ENCODE assay signal across 25 mouse cellular contexts in genomic region chr12:111898686-111899085, GRCm38 (mm10). TPM values are rescaled to one million over a fixed set of nuclear protein-coding genes. Genes with fewer than 3 reads are reported as not detected.
DNase-seq lines count a peak whose midpoint lies in the region; ATAC-seq and TF ChIP-seq lines count a peak whose summit lies in the region.
"Had no signal": no experiment of that assay in that cellular context is flagged by ENCODE, and none has a peak within 500 bp of the region (broad histone marks: within the 10 kb centered on the region; RNA-seq: fewer than 3 reads in every experiment).

No protein-coding gene starts in this region.

- H3K9me3 ChIP-seq in kidney, embryonic 16.5 days (ENCODE audit: low read length) = no peaks in the 10 kb centered on the region
- H3K9me3 ChIP-seq: embryonic facial prominence, embryonic 12.5 days; embryonic facial prominence, embryonic 15.5 days; forebrain, embryonic 12.5 days; hindbrain, embryonic 10.5 days; hindbrain, embryonic 13.5 days; intestine, embryonic 15.5 days had no signal

- intact Hi-C loops in heart, postnatal 14 days (cut with DNase I) = no loop called here

- peaks cover 19% of the 10 kb centered on the region; the same call in 1 of the 2 replicates for H3K4me1 ChIP-seq in kidney, adult 2 months (ENCODE audit: control insufficient read depth, insufficient read depth, low read length)
- peaks cover 17% of the 10 kb centered on the region for H3K4me1 ChIP-seq in kidney, embryonic 16.5 days (ENCODE audit: insufficient read depth, low read length)
- H3K4me1 ChIP-seq: embryonic facial prominence, embryonic 12.5 days had no signal

- DNase-seq in adrenal gland, postnatal 14 days = peak; percentile 29
- no peak for DNase-seq in adrenal gland, postnatal 25 days
- DNase-seq in heart, adult 11 months = peak; percentile 86
- no peak for DNase-seq in heart, postnatal 14 days
- peak; percentile 24 for DNase-seq in kidney, adult 2 months
- DNase-seq in layer of hippocampus, adult 2 months (ENCODE audit: low spot score in 2 of 2) = no peak
- no peak for DNase-seq in layer of hippocampus, postnatal 36 days
- DNase-seq: adrenal gland, adult 8-10 months; cerebellum, adult 11 months; cerebellum, adult 2 months; cerebellum, adult 9-11 months; cerebellum, postnatal 25 days; gastrocnemius, postnatal 25 days; heart, adult 2 months; heart, postnatal 36 days had no signal

- H3K36me3 ChIP-seq in kidney, adult 2 months (ENCODE audit: control insufficient read depth, insufficient read depth, low read length) = no peaks in the 10 kb centered on the region
- no peaks in the 10 kb centered on the region for H3K36me3 ChIP-seq in kidney, embryonic 16.5 days (ENCODE audit: insufficient read depth, low read length)
- H3K36me3 ChIP-seq: embryonic facial prominence, embryonic 12.5 days; embryonic facial prominence, embryonic 15.5 days; forebrain, embryonic 12.5 days; hindbrain, embryonic 10.5 days; hindbrain, embryonic 13.5 days; intestine, embryonic 15.5 days had no signal

- no peak overlapping the region for H3K4me2 ChIP-seq in kidney, embryonic 16.5 days (replicated peaks; ENCODE audit: low read depth, low read length)
- H3K4me2 ChIP-seq: embryonic facial prominence, embryonic 12.5 days; embryonic facial prominence, embryonic 15.5 days; forebrain, embryonic 12.5 days; hindbrain, embryonic 13.5 days; intestine, embryonic 15.5 days had no signal

- WGBS in kidney, adult 2 months = 50% methylated on average over 9 of the region's 9 CpGs
- 68% methylated on average over 9 of the region's 9 CpGs for WGBS in kidney, embryonic 16.5 days

- ATAC-seq in kidney, embryonic 16.5 days (ENCODE audit: low FRiP score, low TSS enrichment) = no peak
- ATAC-seq: activated CD4-positive, CD25-positive, alpha-beta regulatory T cell, adult 4 months; forebrain, embryonic 16.5 days; hindbrain, embryonic 16.5 days; intestine, embryonic 15.5 days had no signal

- TF ChIP-seq CTCF in kidney, adult 2 months (conservative IDR thresholded peaks at IDR 0.05; ENCODE audit: insufficient read depth, insufficient read length, low read depth, low read length) = no peak
- no peak for TF ChIP-seq CTCF in layer of hippocampus, adult 2 months (conservative IDR thresholded peaks at IDR 0.05)

- H3K27me3 ChIP-seq in kidney, adult 2 months (replicated peaks; ENCODE audit: control insufficient read depth, insufficient read depth, low read length) = no peaks in the 10 kb centered on the region
- H3K27me3 ChIP-seq in kidney, embryonic 16.5 days (ENCODE audit: insufficient read depth, low read length) = no peaks in the 10 kb centered on the region
- H3K27me3 ChIP-seq: embryonic facial prominence, embryonic 12.5 days; embryonic facial prominence, embryonic 15.5 days; intestine, embryonic 15.5 days had no signal

- TF ChIP-seq POLR2A in kidney, adult 2 months (IDR thresholded peaks at IDR 0.05; ENCODE audit: low read depth, low read length) = no peak

- H3K9ac ChIP-seq in kidney, embryonic 16.5 days (replicated peaks; ENCODE audit: low read length) = no peak overlapping the region
- H3K9ac ChIP-seq: embryonic facial prominence, embryonic 12.5 days; embryonic facial prominence, embryonic 15.5 days; forebrain, embryonic 12.5 days; hindbrain, embryonic 13.5 days; intestine, embryonic 15.5 days had no signal

- H3K4me3 ChIP-seq in kidney, adult 2 months (ENCODE audit: insufficient read depth, low read depth, low read length) = no peak overlapping the region
- no peak overlapping the region for H3K4me3 ChIP-seq in kidney, embryonic 16.5 days (ENCODE audit: low read length)
- no peak overlapping the region; the same call in 1 of the 2 replicates for H3K4me3 ChIP-seq in layer of hippocampus, adult 2 months
- H3K4me3 ChIP-seq: embryonic facial prominence, embryonic 12.5 days; embryonic facial prominence, embryonic 15.5 days; forebrain, embryonic 12.5 days; heart, adult 2 months; hindbrain, embryonic 10.5 days; hindbrain, embryonic 13.5 days; intestine, embryonic 15.5 days had no signal

- peak overlapping the region; percentile 34 for H3K27ac ChIP-seq in kidney, adult 2 months (ENCODE audit: insufficient read depth, low read depth, low read length)
- H3K27ac ChIP-seq in kidney, embryonic 16.5 days (ENCODE audit: low read length) = no peak overlapping the region
- H3K27ac ChIP-seq in layer of hippocampus, adult 2 months = peak overlapping the region; percentile 60
- H3K27ac ChIP-seq: embryonic facial prominence, embryonic 12.5 days; embryonic facial prominence, embryonic 15.5 days; forebrain, embryonic 12.5 days; heart, adult 2 months; hindbrain, embryonic 10.5 days; hindbrain, embryonic 13.5 days had no signal

RNA-seq across cellular contexts. Expression of gene Ppp1r13b, which starts 9.2 kb away (rescaled TPM):
- 17.5 and 22.0 TPM in 2 replicates for total RNA-seq in adrenal gland, postnatal 14 days (2021)
- 16.3 and 18.1 TPM in 2 replicates for total RNA-seq in adrenal gland, postnatal 25 days (2021)
- 10 to 100 TPM; 21.1 to 21.5 TPM for total RNA-seq in heart, postnatal 14 days (2021)
- polyA plus RNA-seq in kidney, adult 2 months (2012; rRNA removed) = 11.2 and 11.7 TPM in 2 replicates
- 7.4 and 14.7 TPM in 2 replicates for polyA plus RNA-seq in kidney, embryonic 16.5 days (2015; fragmentation: Nextera tagmentation; extraction: Ambion mirVana)
- 100 to 1,000 TPM; 101 to 106 TPM for total RNA-seq in layer of hippocampus, adult 2 months (2021)
- total RNA-seq in layer of hippocampus, postnatal 36 days (2021) = 100 to 1,000 TPM in 1 of 2 experiments, 10 to 100 TPM in 1; 92.0 to 104 TPM

Comparison
In these comparisons a context has a peak if more than half of its experiments do, and no peak if none do; other contexts are left out.
1. DNase-seq: peak in adrenal gland, postnatal 14 days (single experiment), heart, adult 11 months (single experiment) and kidney, adult 2 months (single experiment); none in adrenal gland, postnatal 25 days (single experiment), heart, postnatal 14 days (0 of 2), layer of hippocampus, adult 2 months (0 of 2) and layer of hippocampus, postnatal 36 days (0 of 2).